Mouse (Mus musculus): ENCODE data around the gene Peg12. TPM values are rescaled to one million over a fixed set of nuclear protein-coding genes. Genes with fewer than 3 reads are reported as not detected.

Gene Peg12
- 61.6 and 63.7 TPM in 2 replicates for polyA plus RNA-seq (2014; fragmentation: Nextera tagmentation; extraction: Ambion mirVana)

- peak; percentile 64 for ATAC-seq (ENCODE audit: insufficient read depth, low FRiP score, low TSS enrichment)
- peak; percentile 73 for DNase-seq (ENCODE audit: low spot score)
- Histone ChIP-seq H3K4me2 (ENCODE audit: low read depth) (peak within 1 kb of the TSS; percentile 47), H3K9me3 (ENCODE audit: control insufficient read depth, low read length) (peaks cover 4% of the 10 kb centered on the region; the same call in 1 of the 2 replicates), H3K36me3 (ENCODE audit: control insufficient read depth, insufficient read depth, low read length) (no peaks in the 10 kb centered on the region), H3K9ac (ENCODE audit: low read length) (peak within 1 kb of the TSS; percentile 89), H3K4me1 (ENCODE audit: control insufficient read depth, insufficient read depth, low read length) (no peaks in the 10 kb centered on the region), H3K4me3 (ENCODE audit: low read depth, low read length) (peak within 1 kb of the TSS; percentile 64), H3K27me3 (ENCODE audit: control insufficient read depth, insufficient read depth, low read length) (no peaks in the 10 kb centered on the region), H3K27ac (ENCODE audit: low read depth, low read length) (peak within 1 kb of the TSS; percentile 91)
- WGBS, result 13% methylated on average over 57 of the region's 82 CpGs
Measured at GRCm38 (mm10) chr7:62463878-62464755, at the start of gene Peg12. TSS of gene Peg12 (minus strand) at chr7:62464510.

GRCm38 (mm10) chr7:62486139-62486538, 21.8 kb upstream of the Peg12 start:
- Histone ChIP-seq H3K27ac (ENCODE audit: low read depth, low read length) (no peak overlapping the region), H3K36me3 (ENCODE audit: control insufficient read depth, insufficient read depth, low read length) (no peaks in the 10 kb centered on the region), H3K4me3 (ENCODE audit: low read depth, low read length) (no peak overlapping the region), H3K9ac (ENCODE audit: low read length) (no peak overlapping the region), H3K4me2 (ENCODE audit: low read depth) (no peak overlapping the region), H3K9me3 (ENCODE audit: control insufficient read depth, low read length) (no peaks in the 10 kb centered on the region), H3K27me3 (ENCODE audit: control insufficient read depth, insufficient read depth, low read length) (no peaks in the 10 kb centered on the region), H3K4me1 (ENCODE audit: control insufficient read depth, insufficient read depth, low read length) (no peaks in the 10 kb centered on the region)
- WGBS, result 27% methylated on average over 2 of the region's 2 CpGs
- DNase-seq (ENCODE audit: low spot score) (no peak), ATAC-seq (ENCODE audit: insufficient read depth, low FRiP score, low TSS enrichment) (no peak)

- WGBS, result 23% methylated on average over 55 of the region's 55 CpGs
Measured at GRCm38 (mm10) chr7:62463007-62463877, 1.1 kb downstream of the Peg12 start.

GRCm38 (mm10) chr7:62462229-62463006, 1.9 kb downstream of the Peg12 start:
- Histone ChIP-seq H3K4me1 (ENCODE audit: control insufficient read depth, insufficient read depth, low read length) (no peaks in the 10 kb centered on the region), H3K27me3 (ENCODE audit: control insufficient read depth, insufficient read depth, low read length) (no peaks in the 10 kb centered on the region), H3K9ac (ENCODE audit: low read length) (peak overlapping the region; percentile 89), H3K36me3 (ENCODE audit: control insufficient read depth, insufficient read depth, low read length) (no peaks in the 10 kb centered on the region), H3K9me3 (ENCODE audit: control insufficient read depth, low read length) (peaks cover 4% of the 10 kb centered on the region; the same call in 1 of the 2 replicates), H3K4me2 (ENCODE audit: low read depth) (peak overlapping the region; percentile 47), H3K4me3 (ENCODE audit: low read depth, low read length) (peak overlapping the region; percentile 64), H3K27ac (ENCODE audit: low read depth, low read length) (peak overlapping the region; percentile 77)
- DNase-seq (ENCODE audit: low spot score) (peak; percentile 74), ATAC-seq (ENCODE audit: insufficient read depth, low FRiP score, low TSS enrichment) (peak; percentile 84)
- 26% methylated on average over 13 of the region's 13 CpGs for WGBS

More at GRCm38 (mm10) chr7:62463007-62463877, 1.1 kb downstream of the Peg12 start:
- peak; percentile 17 for ATAC-seq (ENCODE audit: insufficient read depth, low FRiP score, low TSS enrichment)
- H3K4me2 ChIP-seq (ENCODE audit: low read depth), result peak overlapping the region; percentile 47
- DNase-seq (ENCODE audit: low spot score), result peak; percentile 43
- H3K4me1 ChIP-seq (ENCODE audit: control insufficient read depth, insufficient read depth, low read length), result no peaks in the 10 kb centered on the region
- no peaks in the 10 kb centered on the region for H3K27me3 ChIP-seq (ENCODE audit: control insufficient read depth, insufficient read depth, low read length)
- peak overlapping the region; percentile 91 for H3K27ac ChIP-seq (ENCODE audit: low read depth, low read length)
- H3K9ac ChIP-seq (ENCODE audit: low read length), result peak overlapping the region; percentile 89
- peak overlapping the region; percentile 64 for H3K4me3 ChIP-seq (ENCODE audit: low read depth, low read length)
- H3K9me3 ChIP-seq (ENCODE audit: control insufficient read depth, low read length), result peaks cover 4% of the 10 kb centered on the region; the same call in 1 of the 2 replicates
- H3K36me3 ChIP-seq (ENCODE audit: control insufficient read depth, insufficient read depth, low read length), result no peaks in the 10 kb centered on the region

GRCm38 (mm10) chr7:62452353-62452752, 12.0 kb downstream of the Peg12 start:
- Histone ChIP-seq H3K9ac (ENCODE audit: low read length) (no peak overlapping the region), H3K27me3 (ENCODE audit: control insufficient read depth, insufficient read depth, low read length) (no peaks in the 10 kb centered on the region), H3K9me3 (ENCODE audit: control insufficient read depth, low read length) (no peaks in the 10 kb centered on the region), H3K4me2 (ENCODE audit: low read depth) (no peak overlapping the region), H3K4me3 (ENCODE audit: low read depth, low read length) (no peak overlapping the region), H3K27ac (ENCODE audit: low read depth, low read length) (no peak overlapping the region), H3K4me1 (ENCODE audit: control insufficient read depth, insufficient read depth, low read length) (no peaks in the 10 kb centered on the region), H3K36me3 (ENCODE audit: control insufficient read depth, insufficient read depth, low read length) (no peaks in the 10 kb centered on the region)
- DNase-seq (ENCODE audit: low spot score), result no peak
- 18% methylated on average over 2 of the region's 2 CpGs for WGBS
- no peak for ATAC-seq (ENCODE audit: insufficient read depth, low FRiP score, low TSS enrichment)

GRCm38 (mm10) chr7:62445431-62446165, 18.7 kb downstream of the Peg12 start:
- H3K9me3 ChIP-seq (ENCODE audit: control insufficient read depth, low read length), result no peaks in the 10 kb centered on the region
- ATAC-seq (ENCODE audit: insufficient read depth, low FRiP score, low TSS enrichment) (peak; percentile 91), DNase-seq (ENCODE audit: low spot score) (peak; percentile 32)
- H3K4me2 ChIP-seq (ENCODE audit: low read depth), result no peak overlapping the region
- no peak overlapping the region for H3K27ac ChIP-seq (ENCODE audit: low read depth, low read length)
- H3K4me3 ChIP-seq (ENCODE audit: low read depth, low read length), result no peak overlapping the region
- H3K27me3 ChIP-seq (ENCODE audit: control insufficient read depth, insufficient read depth, low read length), result no peaks in the 10 kb centered on the region
- H3K4me1 ChIP-seq (ENCODE audit: control insufficient read depth, insufficient read depth, low read length), result no peaks in the 10 kb centered on the region
- H3K36me3 ChIP-seq (ENCODE audit: control insufficient read depth, insufficient read depth, low read length), result no peaks in the 10 kb centered on the region
- H3K9ac ChIP-seq (ENCODE audit: low read length), result no peak overlapping the region

GRCm38 (mm10) chr7:62436394-62436793, 27.9 kb downstream of the Peg12 start:
- DNase-seq (ENCODE audit: low spot score), result no peak
- H3K27ac ChIP-seq (ENCODE audit: low read depth, low read length), result no peak overlapping the region
- H3K4me2 ChIP-seq (ENCODE audit: low read depth), result no peak overlapping the region
- no peaks in the 10 kb centered on the region for H3K4me1 ChIP-seq (ENCODE audit: control insufficient read depth, insufficient read depth, low read length)
- 51% methylated on average over 2 of the region's 2 CpGs for WGBS
- H3K36me3 ChIP-seq (ENCODE audit: control insufficient read depth, insufficient read depth, low read length), result no peaks in the 10 kb centered on the region
- no peaks in the 10 kb centered on the region for H3K27me3 ChIP-seq (ENCODE audit: control insufficient read depth, insufficient read depth, low read length)
- no peaks in the 10 kb centered on the region for H3K9me3 ChIP-seq (ENCODE audit: control insufficient read depth, low read length)
- H3K4me3 ChIP-seq (ENCODE audit: low read depth, low read length), result no peak overlapping the region
- no peak for ATAC-seq (ENCODE audit: insufficient read depth, low FRiP score, low TSS enrichment)
- H3K9ac ChIP-seq (ENCODE audit: low read length), result no peak overlapping the region
